Comparison of ENCODE assay signal across 18 mouse cellular contexts in genomic region chr11:72843576-72843975, GRCm38 (mm10).
"Had no signal": no experiment of that assay in that cellular context is flagged by ENCODE, and none has a peak within 500 bp of the region (broad histone marks: within the 10 kb centered on the region; RNA-seq: fewer than 3 reads in every experiment).

No protein-coding gene starts in this region.

- H3K9ac ChIP-seq: intestine, embryonic 15.5 days; kidney, embryonic 15.5 days; limb, embryonic 12.5 days; liver, embryonic 13.5 days; liver, postnatal 0 days; neural tube, embryonic 15.5 days; stomach, embryonic 15.5 days had no signal

- DNase-seq: kidney, adult 2 months; kidney, postnatal 14 days; layer of hippocampus, postnatal 36 days; liver; liver, embryonic 13.5 days; liver, postnatal 0 days; midbrain, embryonic 14.5 days; retina, postnatal 1 day; right cerebral cortex, postnatal 4 days; spleen, adult 18-20 months; thymus, postnatal 4 days had no signal

- ATAC-seq: intestine, embryonic 15.5 days; liver, postnatal 0 days had no signal

- H3K27me3 ChIP-seq: intestine, embryonic 15.5 days; kidney, embryonic 15.5 days; limb, embryonic 12.5 days; liver, embryonic 13.5 days; neural tube, embryonic 15.5 days; stomach, embryonic 15.5 days had no signal

- H3K4me3 ChIP-seq: intestine, embryonic 15.5 days; kidney, embryonic 15.5 days; limb, embryonic 12.5 days; liver, embryonic 13.5 days; midbrain, embryonic 10.5 days; myocyte; neural tube, embryonic 15.5 days; stomach, embryonic 15.5 days had no signal

- H3K27ac ChIP-seq: intestine, embryonic 15.5 days; kidney, embryonic 15.5 days; limb, embryonic 12.5 days; liver, embryonic 13.5 days; midbrain, embryonic 10.5 days; neural tube, embryonic 15.5 days; stomach, embryonic 15.5 days had no signal

- H3K9me3 ChIP-seq: intestine, embryonic 15.5 days; kidney, embryonic 15.5 days; limb, embryonic 12.5 days; liver, embryonic 13.5 days; midbrain, embryonic 10.5 days; neural tube, embryonic 15.5 days; stomach, embryonic 15.5 days had no signal

- H3K4me2 ChIP-seq: intestine, embryonic 15.5 days; kidney, embryonic 15.5 days; limb, embryonic 12.5 days; liver, embryonic 13.5 days; neural tube, embryonic 15.5 days; stomach, embryonic 15.5 days had no signal

- H3K4me1 ChIP-seq: intestine, embryonic 15.5 days; kidney, embryonic 15.5 days; limb, embryonic 12.5 days; liver, embryonic 13.5 days; midbrain, embryonic 10.5 days; neural tube, embryonic 15.5 days; stomach, embryonic 15.5 days had no signal
